Mouse (Mus musculus) small intestine, adult 2 months (tissue): ENCODE measurements around the gene Olfr148.

Experiments
- CTCF ChIP-seq: fragments of 200-500 bp; IDR thresholded peaks from 2 replicates; pipeline ENCODE4 v1.5.1; 2012; ENCODE audit warnings: low read depth, mild to moderate bottlenecking, control low read depth, inconsistent platforms, low read length, moderate library complexity, mixed read lengths; ENCODE audit not compliant: insufficient replicate concordance, insufficient read length; ENCODE audit errors: extremely low read depth
- POLR2A ChIP-seq: fragments of 200-500 bp; IDR thresholded peaks from 2 replicates; pipeline ENCODE4 v1.6.1; 2012; ENCODE audit warnings: low read depth, mild to moderate bottlenecking, control low read depth, inconsistent platforms, low read length, moderate library complexity

- TF ChIP-seq CTCF (no peak), POLR2A (no peak)
Measured at GRCm38 (mm10) chr9:39647382-39647781, 36.9 kb downstream of the Olfr148 start.
